Mouse (Mus musculus) layer of hippocampus, adult 9-10 months (tissue): ENCODE measurements around the gene Taf13.
"Not testable (repeated sequence)": the region's sequence is repeated elsewhere in the genome, so short reads cannot be mapped to it uniquely, and the experiment has no call there.

Source experiments
- DNase-seq: peaks from one replicate; pipeline ENCODE4 v3.0.0; 2022; ENCODE audit warnings: low spot score

Taf13 gene

GRCm38 (mm10) chr3:108571443-108572294 lies at the start of gene Taf13:
TSS of gene Taf13 (plus strand) at chr3:108571698.
- DNase-seq, result peak; percentile 94

- DNase-seq, result no peak
Measured at GRCm38 (mm10) chr3:108523415-108523814, 48.1 kb upstream of the Taf13 start.

GRCm38 (mm10) chr3:108528489-108528888 lies 43.0 kb upstream of the Taf13 start:
- no peak for DNase-seq

GRCm38 (mm10) chr3:108533114-108533885 lies 38.2 kb upstream of the Taf13 start:
- DNase-seq, result no peak

GRCm38 (mm10) chr3:108533951-108534350 lies 37.5 kb upstream of the Taf13 start, which contains the start of gene 1700013F07Rik:
TSS of gene 1700013F07Rik (plus strand) at chr3:108534150.
- DNase-seq, result no peak

GRCm38 (mm10) chr3:108535896-108536516 lies 35.5 kb upstream of the Taf13 start:
- no peak for DNase-seq

- DNase-seq, result no peak
Measured at GRCm38 (mm10) chr3:108536517-108537260, 34.8 kb upstream of the Taf13 start, which contains the start of gene 5330417C22Rik. TSS of gene 5330417C22Rik (minus strand) at chr3:108536536.

- peak; percentile 87 for DNase-seq
Measured at GRCm38 (mm10) chr3:108537303-108537702, 34.2 kb upstream of the Taf13 start.

- no peak for DNase-seq
Measured at GRCm38 (mm10) chr3:108542299-108542698, 29.2 kb upstream of the Taf13 start.

- no peak for DNase-seq
Measured at GRCm38 (mm10) chr3:108554111-108554561, 17.4 kb upstream of the Taf13 start.

GRCm38 (mm10) chr3:108554587-108555312 lies 16.7 kb upstream of the Taf13 start:
- DNase-seq, result peak; percentile 90

- DNase-seq, result no peak
Measured at GRCm38 (mm10) chr3:108557888-108558287, 13.6 kb upstream of the Taf13 start.

- peak; percentile 94 for DNase-seq
Measured at GRCm38 (mm10) chr3:108562133-108562730, 9.3 kb upstream of the Taf13 start, which contains the start of gene Tmem167b. TSS of gene Tmem167b (minus strand) at chr3:108562466.

GRCm38 (mm10) chr3:108562777-108563271 lies 8.7 kb upstream of the Taf13 start:
- DNase-seq, result no peak

- peak; percentile 78 for DNase-seq
Measured at GRCm38 (mm10) chr3:108563309-108563708, 8.2 kb upstream of the Taf13 start.

- no peak for DNase-seq
Measured at GRCm38 (mm10) chr3:108567990-108568877, 3.3 kb upstream of the Taf13 start.

GRCm38 (mm10) chr3:108569636-108570035 lies 1.9 kb upstream of the Taf13 start:
- not testable (repeated sequence) for DNase-seq

GRCm38 (mm10) chr3:108570813-108571212 lies 685 bp upstream of the Taf13 start:
- DNase-seq, result no peak
